Mouse (Mus musculus) lung, adult 2 months (tissue): Measurements from ENCODE around the gene Il13ra1.

ENCODE experiments used
- CTCF ChIP-seq: fragments of 200-500 bp; IDR thresholded peaks from 2 replicates; pipeline ENCODE4 v1.5.1; 2011; ENCODE audit warnings: mild to moderate bottlenecking, low read length, control low read depth; ENCODE audit not compliant: insufficient read depth
- POLR2A ChIP-seq: fragments of 200-500 bp; IDR thresholded peaks from 2 replicates; pipeline ENCODE4 v1.6.1; 2011; ENCODE audit warnings: low read depth, mild to moderate bottlenecking, control low read depth, low read length, borderline replicate concordance; ENCODE audit errors: extremely low read depth

DNA sequence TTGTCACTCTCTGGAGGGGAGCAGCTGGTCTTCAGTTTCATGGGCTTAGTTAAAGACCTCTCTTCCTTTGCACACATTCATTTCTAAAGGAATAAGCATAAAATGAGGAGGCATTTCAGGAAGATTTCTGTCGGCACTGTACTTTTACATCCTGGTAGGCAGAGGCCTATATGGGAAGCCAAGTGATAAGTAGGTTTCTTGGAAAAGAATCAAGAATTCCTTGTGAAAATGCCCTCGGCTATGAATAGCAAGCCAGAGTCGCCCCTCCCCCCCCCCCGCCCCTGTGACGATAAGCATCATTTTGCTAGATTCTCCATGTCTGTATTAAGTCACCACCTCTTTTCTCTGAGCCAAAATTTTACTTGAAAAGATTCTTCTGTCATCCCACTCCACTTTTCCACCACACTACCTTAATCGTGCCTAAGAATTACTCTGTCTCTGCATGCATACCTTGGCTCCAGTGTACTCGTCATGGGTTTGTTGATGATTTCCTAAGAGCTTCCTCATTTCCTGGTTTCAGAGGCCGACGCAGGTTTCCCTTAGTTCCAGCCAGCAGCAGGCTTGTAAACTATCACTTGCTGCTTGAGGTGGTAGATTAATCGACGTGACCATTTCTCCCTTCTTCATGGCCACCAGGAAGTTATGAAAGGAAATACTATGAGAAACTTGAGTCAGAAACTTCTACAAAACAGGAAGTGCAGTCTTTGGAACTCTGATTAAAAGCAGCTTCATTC lies 17.3 kb downstream of the Il13ra1 start:
- TF ChIP-seq CTCF (no peak), POLR2A (no peak)
